Mouse (Mus musculus) heart, postnatal 0 days (tissue): ENCODE data around the gene Eprs. TPM values are rescaled to one million over a fixed set of nuclear protein-coding genes. Genes with fewer than 3 reads are reported as not detected.
A peak's percentile ranks its signal among the peaks of the same experiment; 100 is the strongest.

Experiments
- ATAC-seq: fragments of 200-750 bp; cut with Nextera tagmentation; 2 replicates; pipeline ENCODE4 v1.8.0; 2017; ENCODE audit warnings: low read depth, moderate number of reproducible peaks, moderate library complexity; ENCODE audit not compliant: insufficient read depth
- DNase-seq: peaks from one replicate; pipeline ENCODE4 v3.0.0-alpha.2; 2016; ENCODE audit warnings: low spot score
- H3K27ac ChIP-seq: fragments of 300-500 bp; sonication (generic); 2 replicates; pipeline ENCODE4 v1.5.1; 2014; ENCODE audit warnings: low read depth, mild to moderate bottlenecking
- H3K27me3 ChIP-seq: fragments of 300-500 bp; sonication (generic); 2 replicates; pipeline ENCODE4 v1.6.1; 2014; ENCODE audit warnings: low read length, mixed read lengths; ENCODE audit not compliant: control insufficient read depth, insufficient read depth
- H3K36me3 ChIP-seq: fragments of 300-500 bp; sonication (generic); replicated peaks from 2 replicates; pipeline ENCODE4 v1.6.1; 2014; ENCODE audit warnings: low read length, mixed read lengths; ENCODE audit not compliant: control insufficient read depth, insufficient read depth
- H3K4me1 ChIP-seq: fragments of 300-500 bp; sonication (generic); 2 replicates; pipeline ENCODE4 v1.6.1; 2014; ENCODE audit warnings: antibody characterized with exemption; ENCODE audit not compliant: control insufficient read depth, insufficient read depth
- H3K4me2 ChIP-seq: fragments of 300-500 bp; sonication (generic); 2 replicates; pipeline ENCODE4 v1.6.1; 2014; ENCODE audit warnings: low read depth, mild to moderate bottlenecking, low read length, moderate library complexity
- H3K4me3 ChIP-seq: fragments of 300-500 bp; sonication (generic); 2 replicates; pipeline ENCODE4 v1.5.1; 2014; ENCODE audit warnings: low read depth, low read length
- H3K9ac ChIP-seq: fragments of 300-500 bp; sonication (generic); replicated peaks from 2 replicates; pipeline ENCODE4 v1.6.1; 2014; ENCODE audit warnings: low read depth, low read length, mixed read lengths
- H3K9me3 ChIP-seq: fragments of 300-500 bp; sonication (generic); replicated peaks from 2 replicates; pipeline ENCODE4 v1.6.1; 2016; ENCODE audit warnings: low read length; ENCODE audit not compliant: control insufficient read depth
- CTCF ChIP-seq: IDR thresholded peaks from 2 replicates; pipeline ENCODE4 v1.5.1; 2016; ENCODE audit warnings: antibody characterized with exemption, control low read depth, low read depth
- EP300 ChIP-seq: IDR thresholded peaks from 2 replicates; pipeline ENCODE4 v1.6.1; 2016; ENCODE audit warnings: antibody characterized with exemption, low read depth
- WGBS: fragments of 180-500 bp; shearing (Covaris S2); extraction: QIAGEN DNeasy Blood & Tissue Kit; methylation state at CpG from one replicate; pipeline ENCODE4 v1.1.7; 2014; 5-methylcytosine and 5-hydroxymethylcytosine counted together
- polyA plus RNA-seq: library from polyadenylated mRNA; unstranded; fragments of >200 nt; fragmentation: Nextera tagmentation; extraction: Ambion mirVana; gene quantifications from 2 replicates; pipeline ENCODE4 v1.2.1, GENCODE M21; 2015
- total RNA-seq: library from RNA; depleted of rRNA; stranded (reverse); fragments of >200 nt; gene quantifications from 2 replicates; pipeline ENCODE4 v1.2.3, GENCODE M21; 2014; ENCODE audit warnings: low replicate concordance

Gene Eprs
- total and polyA plus RNA-seq, 2 experiments from 2014 or later, result 39.8 to 75.8 TPM

- ATAC-seq, result no peak
- H3K4me3 ChIP-seq, result no peak overlapping the region
- H3K4me1 ChIP-seq, result peaks cover 4% of the 10 kb centered on the region; the same call in 1 of the 2 replicates
- H3K27ac ChIP-seq, result no peak overlapping the region
- no peaks in the 10 kb centered on the region for H3K9me3 ChIP-seq
- no peak overlapping the region for H3K4me2 ChIP-seq
- DNase-seq, result no peak
- H3K36me3 ChIP-seq, result peaks cover 23% of the 10 kb centered on the region
- no peaks in the 10 kb centered on the region for H3K27me3 ChIP-seq
- TF ChIP-seq EP300 (no peak), CTCF (no peak)
- H3K9ac ChIP-seq, result no peak overlapping the region
- 82% methylated on average over 4 of the region's 4 CpGs for WGBS
Observed at GRCm38 (mm10) chr1:185358211-185358610, 4.6 kb upstream of the Eprs start.

- Histone ChIP-seq H3K9me3 (no peaks in the 10 kb centered on the region), H3K36me3 (peaks cover 10% of the 10 kb centered on the region), H3K27me3 (no peaks in the 10 kb centered on the region), H3K4me3 (peak overlapping the region; percentile 99), H3K27ac (peak overlapping the region; percentile 98), H3K9ac (peak overlapping the region; percentile 97), H3K4me2 (peak overlapping the region; percentile 91), H3K4me1 (peaks cover 19% of the 10 kb centered on the region; the same call in 1 of the 2 replicates)
- ATAC-seq (peak; percentile 66), DNase-seq (peak; percentile 82)
- WGBS, result under 1% methylated on average over 22 of the region's 22 CpGs
- TF ChIP-seq CTCF (no peak), EP300 (no peak; the same call in 1 of the 2 replicates)
Observed at GRCm38 (mm10) chr1:185363526-185364182, 810 bp downstream of the Eprs start.

- 13% methylated on average over 6 of the region's 6 CpGs for WGBS
- H3K4me2 ChIP-seq, result peak overlapping the region; percentile 91
Observed at GRCm38 (mm10) chr1:185364183-185364540, 1.3 kb downstream of the Eprs start.

GRCm38 (mm10) chr1:185367383-185367782 is 4.5 kb downstream of the Eprs start:
- Histone ChIP-seq H3K27ac (no peak overlapping the region), H3K36me3 (peaks cover 40% of the 10 kb centered on the region), H3K4me2 (no peak overlapping the region), H3K9me3 (no peaks in the 10 kb centered on the region), H3K9ac (no peak overlapping the region), H3K27me3 (no peaks in the 10 kb centered on the region), H3K4me3 (no peak overlapping the region), H3K4me1 (peaks cover 15% of the 10 kb centered on the region; the same call in 1 of the 2 replicates)
- 78% methylated on average over 6 of the region's 6 CpGs for WGBS
- ATAC-seq, result no peak
- no peak for TF ChIP-seq CTCF
- TF ChIP-seq EP300, result no peak
- no peak for DNase-seq

More at GRCm38 (mm10) chr1:185364183-185364540, 1.3 kb downstream of the Eprs start:
- H3K4me3 ChIP-seq, result peak overlapping the region; percentile 99
- H3K27me3 ChIP-seq, result no peaks in the 10 kb centered on the region
- peaks cover 19% of the 10 kb centered on the region; the same call in 1 of the 2 replicates for H3K4me1 ChIP-seq
- H3K27ac ChIP-seq, result peak overlapping the region; percentile 98
- DNase-seq, result no peak
- peak overlapping the region; percentile 97 for H3K9ac ChIP-seq
- no peak for ATAC-seq
- peaks cover 15% of the 10 kb centered on the region for H3K36me3 ChIP-seq
- H3K9me3 ChIP-seq, result no peaks in the 10 kb centered on the region
- TF ChIP-seq EP300 (no peak), CTCF (no peak)

- no peak overlapping the region for H3K27ac ChIP-seq
- 88% methylated on average over 6 of the region's 6 CpGs for WGBS
- DNase-seq, result no peak
- H3K36me3 ChIP-seq, result peaks cover 64% of the 10 kb centered on the region
- ATAC-seq, result no peak
- 0 out of 2 replicates have a peak, but pooled peaks cover 6% of the 10 kb centered on the region for H3K4me1 ChIP-seq
- H3K4me2 ChIP-seq, result no peak overlapping the region
- H3K9me3 ChIP-seq, result no peaks in the 10 kb centered on the region
- no peak for TF ChIP-seq CTCF
- H3K9ac ChIP-seq, result no peak overlapping the region
- no peaks in the 10 kb centered on the region for H3K27me3 ChIP-seq
- H3K4me3 ChIP-seq, result no peak overlapping the region
Observed at GRCm38 (mm10) chr1:185369979-185370378, 7.1 kb downstream of the Eprs start.

GRCm38 (mm10) chr1:185376390-185376789 is 13.5 kb downstream of the Eprs start:
- peaks cover 95% of the 10 kb centered on the region for H3K36me3 ChIP-seq

More at GRCm38 (mm10) chr1:185376390-185376789, 13.5 kb downstream of the Eprs start:
- H3K9ac ChIP-seq, result no peak overlapping the region
- no peaks in the 10 kb centered on the region for H3K4me1 ChIP-seq
- H3K27me3 ChIP-seq, result no peaks in the 10 kb centered on the region
- no peak overlapping the region for H3K4me2 ChIP-seq
- no peak overlapping the region for H3K4me3 ChIP-seq
- no peak overlapping the region for H3K27ac ChIP-seq
- DNase-seq (no peak), ATAC-seq (no peak)
- TF ChIP-seq EP300, result no peak
- TF ChIP-seq CTCF, result no peak
- H3K9me3 ChIP-seq, result no peaks in the 10 kb centered on the region
